Mouse (Mus musculus): ENCODE data around the gene Il12rb1.

Gene Il12rb1

DNA sequence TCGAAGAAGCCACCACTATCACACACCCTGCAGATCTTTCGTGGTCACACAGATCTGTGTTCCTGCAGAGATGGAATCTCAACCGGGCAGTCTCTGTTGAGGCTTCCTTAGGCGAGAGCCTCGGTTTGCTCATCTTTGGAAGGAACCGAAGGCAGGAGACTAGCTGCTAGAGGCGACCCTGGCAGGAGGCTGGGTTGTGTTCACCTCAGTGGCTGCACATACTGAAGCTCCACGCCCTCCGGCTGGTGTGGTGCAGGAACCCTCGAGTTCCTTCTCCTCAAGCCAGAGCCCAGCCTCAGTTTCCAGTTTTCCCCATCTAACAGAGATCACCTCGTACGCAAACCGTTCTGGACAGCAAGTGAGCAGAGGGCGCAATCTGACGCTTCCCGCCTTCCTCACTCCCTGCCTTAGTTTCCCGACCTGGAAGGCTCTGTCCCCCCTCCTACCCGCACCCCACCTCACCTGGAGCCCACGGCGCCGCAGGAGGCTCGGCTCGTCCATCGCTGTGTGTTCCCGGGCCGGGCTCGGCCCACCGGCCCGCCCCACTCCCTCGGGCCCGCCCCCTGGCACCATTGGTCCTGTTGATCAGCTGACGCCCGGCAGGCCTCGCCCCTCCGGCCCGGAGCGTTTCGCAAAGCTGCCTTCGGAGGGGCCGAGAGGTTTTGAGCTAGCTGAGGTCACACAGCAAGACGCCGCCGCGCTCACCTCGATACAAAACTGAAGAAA is 3.6 kb upstream of the Il12rb1 start, which contains the start of gene Mast3:
Gene Mast3 (minus strand): TSS at position 574 of the 726 bp plus-strand sequence.
- Histone ChIP-seq H3K4me1 (replicated peaks; ENCODE audit: low read depth, low read length) (peaks cover 58% of the 10 kb centered on the region), H3K9me3 (ENCODE audit: low read length) (no peaks in the 10 kb centered on the region), H3K36me3 (ENCODE audit: insufficient read depth, low read length) (no peaks in the 10 kb centered on the region), H3K27me3 (ENCODE audit: insufficient read depth, low read length) (peaks cover 51% of the 10 kb centered on the region), H3K4me3 (replicated peaks; ENCODE audit: low read length) (peak within 1 kb of the TSS; percentile 79)
- TF ChIP-seq NANOG (IDR thresholded peaks at IDR 0.05; ENCODE audit: borderline replicate concordance, low read length) (no peak), CTCF (conservative IDR thresholded peaks at IDR 0.05; ENCODE audit: low read length) (no peak), POU5F1 (IDR thresholded peaks at IDR 0.05; ENCODE audit: borderline replicate concordance, low read length) (no peak)

DNA sequence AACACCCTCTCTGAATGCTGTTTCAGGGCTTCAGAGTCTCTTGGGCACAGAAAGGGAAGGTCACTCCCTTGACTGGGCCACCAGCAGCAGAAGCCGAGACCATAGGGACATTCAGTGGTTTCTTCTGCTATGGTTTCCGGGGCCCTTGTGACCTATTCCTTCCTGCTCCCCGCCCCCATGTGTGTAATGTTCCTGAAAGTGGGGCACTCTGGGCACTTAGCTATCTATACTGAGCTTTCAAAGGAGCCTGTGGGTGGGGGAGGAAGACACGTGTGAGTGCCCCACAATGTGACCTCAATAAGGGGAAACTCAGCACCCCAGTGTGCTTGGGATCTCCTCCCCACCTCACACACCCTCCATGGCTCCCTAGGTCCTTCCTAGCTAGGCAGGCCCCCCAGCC is 1.7 kb upstream of the Il12rb1 start:
- Histone ChIP-seq H3K4me1 (replicated peaks; ENCODE audit: low read depth, low read length) (peaks cover 61% of the 10 kb centered on the region), H3K36me3 (ENCODE audit: insufficient read depth, low read length) (no peaks in the 10 kb centered on the region), H3K4me3 (replicated peaks; ENCODE audit: low read length) (no peak overlapping the region), H3K9me3 (ENCODE audit: low read length) (no peaks in the 10 kb centered on the region), H3K27me3 (ENCODE audit: insufficient read depth, low read length) (peaks cover 57% of the 10 kb centered on the region)
- no peak for TF ChIP-seq POU5F1 (IDR thresholded peaks at IDR 0.05; ENCODE audit: borderline replicate concordance, low read length)
- TF ChIP-seq NANOG (IDR thresholded peaks at IDR 0.05; ENCODE audit: borderline replicate concordance, low read length): no peak
- no peak for TF ChIP-seq CTCF (conservative IDR thresholded peaks at IDR 0.05; ENCODE audit: low read length)

DNA sequence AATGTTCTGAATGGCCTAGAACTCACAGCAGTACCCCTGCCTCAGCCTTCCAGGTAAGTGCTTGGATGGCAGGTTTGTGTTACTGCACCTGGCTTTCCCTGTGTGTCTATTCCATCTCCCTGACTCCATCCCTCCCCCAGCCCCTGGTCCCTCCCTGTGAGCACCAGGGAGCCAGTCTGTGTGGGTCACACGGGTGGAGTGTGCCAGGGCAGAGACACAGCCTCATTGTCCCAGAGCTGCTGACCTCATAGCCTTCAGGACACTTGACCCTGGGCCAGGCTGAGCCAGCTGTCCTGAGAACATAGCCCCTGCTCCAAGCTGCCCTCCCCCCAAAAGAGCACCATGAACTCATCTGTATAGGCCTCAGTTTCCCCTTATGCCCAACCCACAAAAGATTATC is 945 bp upstream of the Il12rb1 start:
- Histone ChIP-seq H3K4me3 (replicated peaks; ENCODE audit: low read length) (no peak overlapping the region), H3K27me3 (ENCODE audit: insufficient read depth, low read length) (peaks cover 57% of the 10 kb centered on the region), H3K9me3 (ENCODE audit: low read length) (no peaks in the 10 kb centered on the region), H3K4me1 (replicated peaks; ENCODE audit: low read depth, low read length) (peaks cover 61% of the 10 kb centered on the region), H3K36me3 (ENCODE audit: insufficient read depth, low read length) (no peaks in the 10 kb centered on the region)
- TF ChIP-seq NANOG (IDR thresholded peaks at IDR 0.05; ENCODE audit: borderline replicate concordance, low read length) (no peak), POU5F1 (IDR thresholded peaks at IDR 0.05; ENCODE audit: borderline replicate concordance, low read length) (no peak), CTCF (conservative IDR thresholded peaks at IDR 0.05; ENCODE audit: low read length) (no peak)

DNA sequence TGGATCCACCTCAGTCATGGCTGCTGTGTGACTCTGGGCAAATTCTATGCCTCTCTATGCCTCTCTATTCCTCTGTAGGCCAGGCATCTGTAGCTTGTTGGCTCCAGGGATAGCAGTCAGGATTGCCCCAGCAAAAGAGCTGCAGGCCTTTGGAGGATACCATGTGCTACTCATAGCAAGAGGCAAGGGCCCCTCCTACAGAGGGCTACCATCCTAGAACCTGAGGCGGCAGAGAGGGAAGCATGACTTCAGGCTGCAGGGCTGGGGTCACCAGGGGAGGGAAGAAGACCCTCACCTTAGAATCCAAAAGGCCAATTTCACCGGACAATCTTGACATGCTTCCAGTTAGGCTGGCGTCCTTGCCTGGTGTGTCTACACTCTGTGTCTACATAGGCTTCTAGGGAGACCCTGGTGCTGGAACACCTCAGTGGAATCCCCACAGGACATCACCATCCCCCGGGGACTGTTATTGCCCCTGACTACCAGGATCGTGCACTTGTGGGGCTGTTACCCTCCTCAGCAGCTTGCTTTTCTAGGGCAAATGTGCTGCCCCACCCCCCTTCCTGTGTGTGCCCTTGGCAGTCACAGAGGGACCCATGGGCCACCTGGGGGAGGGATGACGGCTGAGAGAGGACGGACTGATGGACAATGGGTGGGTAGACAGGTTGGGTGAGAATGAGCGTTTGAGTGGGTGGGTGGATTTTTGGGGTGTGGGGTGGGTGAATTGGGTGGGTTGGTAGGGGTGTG is 879 bp downstream of the Il12rb1 start:
- peaks cover 58% of the 10 kb centered on the region for H3K4me1 ChIP-seq (replicated peaks; ENCODE audit: low read depth, low read length)
- peaks cover 63% of the 10 kb centered on the region for H3K27me3 ChIP-seq (ENCODE audit: insufficient read depth, low read length)
- no peaks in the 10 kb centered on the region for H3K9me3 ChIP-seq (ENCODE audit: low read length)
- TF ChIP-seq POU5F1 (IDR thresholded peaks at IDR 0.05; ENCODE audit: borderline replicate concordance, low read length): no peak
- no peak for TF ChIP-seq CTCF (conservative IDR thresholded peaks at IDR 0.05; ENCODE audit: low read length)
- TF ChIP-seq NANOG (IDR thresholded peaks at IDR 0.05; ENCODE audit: borderline replicate concordance, low read length): no peak
- no peak overlapping the region for H3K4me3 ChIP-seq (replicated peaks; ENCODE audit: low read length)
- no peaks in the 10 kb centered on the region for H3K36me3 ChIP-seq (ENCODE audit: insufficient read depth, low read length)

DNA sequence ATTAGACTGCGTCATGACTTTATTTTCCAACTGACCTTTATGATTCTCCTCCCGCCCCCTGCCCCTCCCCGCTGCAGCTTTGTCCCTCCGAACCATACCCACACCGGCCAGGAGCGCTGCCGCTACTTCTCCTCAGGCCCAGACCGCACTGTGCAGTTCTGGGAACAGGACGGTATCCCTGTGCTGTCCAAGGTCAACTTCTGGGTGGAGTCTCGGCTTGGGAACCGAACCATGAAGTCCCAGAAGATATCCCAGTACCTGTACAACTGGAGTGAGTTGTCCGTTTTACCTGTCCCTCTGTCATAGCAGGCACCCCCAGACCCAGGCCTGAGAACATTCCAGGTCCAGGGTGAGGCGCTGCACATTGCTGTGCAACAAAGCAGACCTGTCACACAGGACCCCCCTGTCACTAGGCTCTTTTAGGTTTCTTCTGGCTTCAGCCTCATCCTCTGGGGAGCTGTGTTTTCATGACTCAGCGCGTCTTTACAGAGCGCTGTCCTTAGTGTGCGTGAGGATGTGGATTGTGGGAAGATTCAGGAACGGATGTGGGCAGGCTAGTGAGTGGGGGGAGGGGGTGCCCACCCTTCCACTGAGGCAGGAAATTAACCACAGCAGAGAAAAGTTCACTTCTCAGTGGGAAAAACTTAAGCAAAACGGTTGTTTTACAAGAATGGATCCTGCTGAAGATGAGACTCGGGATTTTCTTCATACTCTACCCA is 2.9 kb downstream of the Il12rb1 start:
- H3K9me3 ChIP-seq (ENCODE audit: low read length): no peaks in the 10 kb centered on the region
- peaks cover 64% of the 10 kb centered on the region for H3K27me3 ChIP-seq (ENCODE audit: insufficient read depth, low read length)
- no peaks in the 10 kb centered on the region for H3K36me3 ChIP-seq (ENCODE audit: insufficient read depth, low read length)
- H3K4me1 ChIP-seq (replicated peaks; ENCODE audit: low read depth, low read length): peaks cover 54% of the 10 kb centered on the region
- no peak for TF ChIP-seq CTCF (conservative IDR thresholded peaks at IDR 0.05; ENCODE audit: low read length)
- no peak; the same call in 1 of the 2 replicates for TF ChIP-seq NANOG (IDR thresholded peaks at IDR 0.05; ENCODE audit: borderline replicate concordance, low read length)
- TF ChIP-seq POU5F1 (IDR thresholded peaks at IDR 0.05; ENCODE audit: borderline replicate concordance, low read length): no peak
- H3K4me3 ChIP-seq (replicated peaks; ENCODE audit: low read length): peak overlapping the region; percentile 35

DNA sequence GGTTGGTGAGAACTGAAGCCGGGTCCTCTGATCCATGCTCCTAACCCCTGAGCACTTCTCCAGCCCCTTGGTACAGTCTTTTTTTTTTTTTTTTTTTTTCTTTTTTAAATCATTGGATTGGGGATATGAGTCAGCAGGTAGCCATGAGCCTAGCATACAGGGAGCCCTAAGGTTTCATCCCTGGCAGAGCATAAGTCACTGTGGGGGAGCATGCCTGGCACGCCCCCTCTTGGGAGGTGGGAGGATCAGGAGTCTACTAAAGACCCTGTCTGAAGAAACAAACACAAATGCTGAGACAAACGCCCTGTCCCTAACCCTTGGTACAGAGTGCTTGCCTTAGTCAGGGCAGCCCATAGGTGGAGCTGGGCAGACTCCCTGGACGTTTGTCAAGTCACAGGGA is 3.8 kb downstream of the Il12rb1 start:
- no peaks in the 10 kb centered on the region for H3K9me3 ChIP-seq (ENCODE audit: low read length)
- peaks cover 63% of the 10 kb centered on the region for H3K27me3 ChIP-seq (ENCODE audit: insufficient read depth, low read length)
- H3K36me3 ChIP-seq (ENCODE audit: insufficient read depth, low read length): no peaks in the 10 kb centered on the region
- no peak overlapping the region for H3K4me3 ChIP-seq (replicated peaks; ENCODE audit: low read length)
- TF ChIP-seq POU5F1 (IDR thresholded peaks at IDR 0.05; ENCODE audit: borderline replicate concordance, low read length) (no peak), NANOG (IDR thresholded peaks at IDR 0.05; ENCODE audit: borderline replicate concordance, low read length) (no peak), CTCF (conservative IDR thresholded peaks at IDR 0.05; ENCODE audit: low read length) (no peak)
- H3K4me1 ChIP-seq (replicated peaks; ENCODE audit: low read depth, low read length): peaks cover 62% of the 10 kb centered on the region

DNA sequence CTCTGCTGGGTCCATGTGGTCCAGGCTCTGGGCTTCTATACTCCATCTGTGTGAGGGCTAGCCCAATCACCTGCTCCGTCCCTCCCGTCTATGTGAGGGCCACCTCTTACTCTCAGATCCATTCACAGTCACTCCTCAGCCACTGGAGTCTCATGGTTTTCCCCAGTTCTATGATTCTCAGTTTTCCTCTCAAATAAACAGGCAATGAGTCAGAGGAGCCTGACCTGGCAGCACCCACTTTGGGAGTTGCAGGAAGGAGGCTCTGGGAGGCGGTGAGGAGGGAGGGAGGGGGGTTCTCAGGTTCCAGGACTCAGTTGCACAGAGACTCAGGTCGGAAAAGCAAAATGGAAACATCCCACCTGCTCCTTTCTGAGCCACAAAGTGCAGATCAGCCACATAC is 4.6 kb downstream of the Il12rb1 start:
- TF ChIP-seq NANOG (IDR thresholded peaks at IDR 0.05; ENCODE audit: borderline replicate concordance, low read length) (no peak), CTCF (conservative IDR thresholded peaks at IDR 0.05; ENCODE audit: low read length) (no peak), POU5F1 (IDR thresholded peaks at IDR 0.05; ENCODE audit: borderline replicate concordance, low read length) (no peak)
- H3K27me3 ChIP-seq (ENCODE audit: insufficient read depth, low read length): peaks cover 62% of the 10 kb centered on the region
- peaks cover 66% of the 10 kb centered on the region for H3K4me1 ChIP-seq (replicated peaks; ENCODE audit: low read depth, low read length)
- H3K4me3 ChIP-seq (replicated peaks; ENCODE audit: low read length): no peak overlapping the region
- H3K36me3 ChIP-seq (ENCODE audit: insufficient read depth, low read length): no peaks in the 10 kb centered on the region
- H3K9me3 ChIP-seq (ENCODE audit: low read length): no peaks in the 10 kb centered on the region

DNA sequence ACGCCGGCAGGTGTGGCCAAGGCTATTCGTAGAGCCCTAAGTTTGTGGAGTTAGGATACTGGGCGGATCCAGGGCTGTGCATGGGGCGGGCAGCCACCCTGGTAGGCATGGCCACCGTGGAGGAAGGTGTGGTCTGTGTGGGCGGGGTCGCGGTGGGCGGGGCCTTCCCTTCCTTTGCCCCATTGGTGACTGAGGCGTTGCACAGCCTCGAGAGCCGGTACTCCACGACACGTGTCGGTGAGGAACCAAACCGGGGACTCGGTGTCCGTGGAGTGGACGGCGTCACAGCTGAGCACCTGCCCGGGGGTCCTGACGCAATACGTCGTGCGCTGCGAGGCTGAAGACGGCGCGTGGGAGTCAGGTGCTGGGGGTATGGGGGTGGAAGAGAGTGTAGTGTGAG is 8.4 kb downstream of the Il12rb1 start:
- H3K27me3 ChIP-seq (ENCODE audit: insufficient read depth, low read length): peaks cover 44% of the 10 kb centered on the region
- H3K9me3 ChIP-seq (ENCODE audit: low read length): no peaks in the 10 kb centered on the region
- no peak for TF ChIP-seq POU5F1 (IDR thresholded peaks at IDR 0.05; ENCODE audit: borderline replicate concordance, low read length)
- TF ChIP-seq NANOG (IDR thresholded peaks at IDR 0.05; ENCODE audit: borderline replicate concordance, low read length): no peak
- no peak for TF ChIP-seq CTCF (conservative IDR thresholded peaks at IDR 0.05; ENCODE audit: low read length)
- H3K36me3 ChIP-seq (ENCODE audit: insufficient read depth, low read length): no peaks in the 10 kb centered on the region
- peaks cover 61% of the 10 kb centered on the region for H3K4me1 ChIP-seq (replicated peaks; ENCODE audit: low read depth, low read length)
- H3K4me3 ChIP-seq (replicated peaks; ENCODE audit: low read length): peak overlapping the region; percentile 70

Measured in E14TG2a.4 (cell line).